Mouse (Mus musculus): ENCODE measurements around the gene Inha. TPM values are rescaled to one million over a fixed set of nuclear protein-coding genes. Genes with fewer than 3 reads are reported as not detected.

Gene Inha
- total RNA-seq, 2 experiments from 2014 or later = not detected

- no peak for ATAC-seq (replicated peaks; ENCODE audit: low FRiP score, poor library complexity, severe bottlenecking)
These were observed 10.0 kb downstream of the Inha start for GRCm38 (mm10) chr1:75516703-75517380.

GRCm38 (mm10) chr1:75517984-75518383, 11.1 kb downstream of the Inha start:
- ATAC-seq (replicated peaks; ENCODE audit: low FRiP score, poor library complexity, severe bottlenecking) = no peak

GRCm38 (mm10) chr1:75518427-75518826, 11.6 kb downstream of the Inha start:
- ATAC-seq (replicated peaks; ENCODE audit: low FRiP score, poor library complexity, severe bottlenecking) = no peak

GRCm38 (mm10) chr1:75519576-75519975, 12.7 kb downstream of the Inha start:
- no peak for ATAC-seq (replicated peaks; ENCODE audit: low FRiP score, poor library complexity, severe bottlenecking)

GRCm38 (mm10) chr1:75521321-75522031, 14.6 kb downstream of the Inha start, which contains the start of gene Stk11ip:
Gene Stk11ip, plus strand, starts transcription at chr1:75521529.
- ATAC-seq (replicated peaks; ENCODE audit: low FRiP score, poor library complexity, severe bottlenecking) = peak; percentile 94

GRCm38 (mm10) chr1:75524679-75525078, 17.8 kb downstream of the Inha start:
- ATAC-seq (replicated peaks; ENCODE audit: low FRiP score, poor library complexity, severe bottlenecking) = no peak

- ATAC-seq (replicated peaks; ENCODE audit: low FRiP score, poor library complexity, severe bottlenecking) = no peak
These were observed 23.7 kb downstream of the Inha start for GRCm38 (mm10) chr1:75530546-75530945.

GRCm38 (mm10) chr1:75532280-75533172, 25.6 kb downstream of the Inha start:
- no peak for ATAC-seq (replicated peaks; ENCODE audit: low FRiP score, poor library complexity, severe bottlenecking)

GRCm38 (mm10) chr1:75533325-75534252, 26.7 kb downstream of the Inha start:
- no peak for ATAC-seq (replicated peaks; ENCODE audit: low FRiP score, poor library complexity, severe bottlenecking)

GRCm38 (mm10) chr1:75537587-75537986, 30.7 kb downstream of the Inha start:
- ATAC-seq (replicated peaks; ENCODE audit: low FRiP score, poor library complexity, severe bottlenecking) = no peak

- no peak for ATAC-seq (replicated peaks; ENCODE audit: low FRiP score, poor library complexity, severe bottlenecking)
These were observed 31.8 kb downstream of the Inha start for GRCm38 (mm10) chr1:75538597-75539190.

GRCm38 (mm10) chr1:75541496-75541895, 34.6 kb downstream of the Inha start:
- ATAC-seq (replicated peaks; ENCODE audit: low FRiP score, poor library complexity, severe bottlenecking) = no peak

- ATAC-seq (replicated peaks; ENCODE audit: low FRiP score, poor library complexity, severe bottlenecking) = no peak
These were observed 37.5 kb downstream of the Inha start for GRCm38 (mm10) chr1:75544351-75544750.

- no peak for ATAC-seq (replicated peaks; ENCODE audit: low FRiP score, poor library complexity, severe bottlenecking)
These were observed 39.4 kb downstream of the Inha start, which contains the start of gene Slc4a3 for GRCm38 (mm10) chr1:75545965-75546956. Gene Slc4a3, plus strand, starts transcription at chr1:75546266.

- ATAC-seq (replicated peaks; ENCODE audit: low FRiP score, poor library complexity, severe bottlenecking) = no peak
These were observed 40.5 kb downstream of the Inha start for GRCm38 (mm10) chr1:75547351-75547750.

- no peak for ATAC-seq (replicated peaks; ENCODE audit: low FRiP score, poor library complexity, severe bottlenecking)
These were observed 41.2 kb downstream of the Inha start for GRCm38 (mm10) chr1:75548083-75548482.

GRCm38 (mm10) chr1:75548871-75549270, 42.0 kb downstream of the Inha start:
- no peak for ATAC-seq (replicated peaks; ENCODE audit: low FRiP score, poor library complexity, severe bottlenecking)
